Mouse (Mus musculus): ENCODE results near the gene Gli3. TPM values are rescaled to one million over a fixed set of nuclear protein-coding genes. Genes with fewer than 3 reads are reported as not detected.
A peak's percentile ranks its signal among the peaks of the same experiment; 100 is the strongest.

The Gli3 gene
- total RNA-seq, 2 experiments from 2014 or later, result 7.7 to 8.7 TPM

DNA sequence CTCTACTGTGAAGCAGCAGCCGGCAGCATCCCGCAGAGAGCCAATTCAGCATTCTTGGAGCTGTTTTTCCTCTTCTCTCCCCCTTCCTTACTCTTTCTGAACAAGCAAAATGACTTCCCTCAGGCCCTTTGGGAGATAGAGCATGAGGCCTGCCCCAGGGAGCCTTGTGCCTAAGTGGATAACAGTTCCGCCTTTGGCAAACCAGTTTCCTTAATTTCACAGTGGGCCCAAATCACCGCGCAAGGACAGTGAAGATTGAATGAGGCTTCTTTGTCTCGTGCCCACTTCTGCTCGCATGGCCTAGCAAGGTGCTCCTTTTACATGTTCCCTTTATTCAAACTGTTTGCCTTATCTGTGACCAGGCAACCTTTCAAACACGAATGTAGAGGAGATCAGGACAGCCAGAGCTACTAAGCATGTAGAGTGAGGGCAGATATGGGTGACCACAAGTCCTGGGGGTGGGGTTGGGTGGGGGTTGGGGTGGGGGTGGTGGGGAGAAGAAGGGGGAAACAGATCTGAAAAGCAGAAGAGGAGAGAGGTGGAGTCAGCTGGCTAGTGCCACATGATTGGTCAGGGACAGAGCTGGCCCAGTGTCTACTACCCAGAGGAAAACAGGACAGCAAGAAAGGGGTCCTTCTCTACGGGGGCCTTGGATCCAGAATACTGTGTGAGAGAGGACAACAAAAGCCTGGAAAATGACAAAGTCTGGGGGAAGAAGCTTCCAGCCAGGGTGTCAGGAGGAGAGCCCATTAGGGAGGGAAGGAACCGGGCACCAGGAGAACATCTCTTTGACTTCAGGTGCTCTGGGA is 296.8 kb downstream of the Gli3 start:
- intact Hi-C loops (cut with DNase I), result loop anchor here (2.0 to 5.0 kb wide), 2 partner anchors 1089 to 1113 kb away; no protein-coding TSS in a partner anchor
- DNase-seq (ENCODE audit: extremely low spot score in 1 of 2, low spot score in 2 of 2), result no peak

DNA sequence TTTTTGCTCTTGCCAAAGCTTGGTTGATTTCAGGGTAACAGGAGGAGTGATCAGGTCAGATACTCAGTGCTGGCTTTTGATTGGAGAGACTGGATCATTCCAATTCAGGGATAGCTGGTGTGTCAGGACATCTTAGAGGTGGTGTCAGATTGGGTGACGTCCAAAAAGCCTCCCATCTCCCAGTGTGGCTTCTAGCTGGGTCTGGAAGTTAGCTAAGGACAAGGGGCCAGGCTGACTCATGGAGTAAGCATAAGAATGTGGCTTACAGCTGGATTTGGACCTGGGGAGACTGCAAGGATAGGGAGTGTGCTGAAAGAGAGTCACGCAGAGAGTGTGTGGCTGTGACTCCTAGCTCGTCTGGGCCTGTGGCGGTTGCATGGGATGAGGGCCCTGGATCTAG is 299.3 kb downstream of the Gli3 start:
- no peak for DNase-seq (ENCODE audit: extremely low spot score in 1 of 2, low spot score in 2 of 2)
- intact Hi-C loops (cut with DNase I), result loop anchor here (2.0 kb wide), 1 partner anchor 1097 kb away; no protein-coding TSS in a partner anchor

DNA sequence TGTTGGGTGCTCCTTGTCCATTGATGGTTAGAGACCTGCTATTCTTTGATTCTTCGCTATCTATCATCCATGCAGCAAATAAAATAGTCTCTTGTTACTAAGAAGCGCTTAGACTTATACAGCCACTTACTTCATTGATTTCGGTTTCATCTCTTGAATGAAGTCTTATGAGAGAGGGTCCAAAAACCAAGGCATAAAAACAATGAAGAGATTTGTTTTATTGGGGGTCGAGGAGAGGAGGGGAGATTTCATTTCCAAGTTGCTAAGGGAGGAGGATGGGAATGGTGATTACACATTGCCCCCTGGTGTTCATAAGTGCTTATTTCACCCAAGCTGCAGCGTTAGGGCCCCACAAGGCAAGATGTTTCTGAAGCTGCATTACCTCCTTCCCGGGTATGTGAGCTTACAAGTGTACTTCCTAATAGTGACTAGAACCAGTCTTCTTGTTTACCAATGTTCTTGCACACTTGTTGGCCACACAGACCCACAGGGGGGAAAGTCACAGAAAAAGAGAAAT is 299.9 kb downstream of the Gli3 start:
- intact Hi-C loops (cut with DNase I), result loop anchor here (2.0 kb wide), 1 partner anchor 1098 kb away; no protein-coding TSS in a partner anchor
- DNase-seq (ENCODE audit: extremely low spot score in 1 of 2, low spot score in 2 of 2), result peak; percentile 27 to 43

DNA sequence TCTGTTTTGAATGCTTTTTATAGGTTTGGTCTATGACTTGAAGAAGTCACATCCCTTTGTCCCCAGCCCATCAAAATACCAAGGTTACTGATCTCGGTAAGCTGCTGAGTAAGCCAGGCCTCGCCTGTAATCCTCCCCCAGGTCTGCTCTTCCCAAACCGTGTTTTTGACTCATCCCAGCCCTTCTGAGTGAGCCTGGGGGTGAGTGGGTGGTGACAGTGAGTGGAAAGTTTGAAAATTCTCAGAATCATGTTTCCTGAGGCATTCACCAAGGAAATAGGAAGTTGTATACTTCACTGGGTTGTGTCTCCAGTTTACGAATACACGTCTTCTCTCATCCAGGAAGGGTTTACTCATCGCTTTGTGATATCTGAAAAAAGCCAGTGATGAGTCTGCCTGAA is 314.6 kb downstream of the Gli3 start:
- intact Hi-C loops (cut with DNase I), result no loop called here
- no peak for DNase-seq (ENCODE audit: extremely low spot score in 1 of 2, low spot score in 2 of 2)
